Mouse (Mus musculus) kidney, embryonic 16.5 days (tissue): ENCODE measurements around the gene Duox1. TPM values are rescaled to one million over a fixed set of nuclear protein-coding genes. Genes with fewer than 3 reads are reported as not detected.
A peak's percentile ranks its signal among the peaks of the same experiment; 100 is the strongest.
"Not testable (repeated sequence)": the region's sequence is repeated elsewhere in the genome, so short reads cannot be mapped to it uniquely, and the experiment has no call there.

ENCODE experiments used
- ATAC-seq: fragments of 200-750 bp; cut with Nextera tagmentation; 2 replicates; pipeline ENCODE4 v1.8.0; 2017; ENCODE audit warnings: moderate TSS enrichment; ENCODE audit not compliant: low FRiP score, low TSS enrichment
- H3K27ac ChIP-seq: fragments of 300-500 bp; sonication (generic); 2 replicates; pipeline ENCODE4 v1.5.1; 2014; ENCODE audit warnings: low read length
- H3K27me3 ChIP-seq: fragments of 300-500 bp; sonication (generic); 2 replicates; pipeline ENCODE4 v1.6.1; 2014; ENCODE audit warnings: low read length, control low read depth, mixed read lengths; ENCODE audit not compliant: insufficient read depth
- H3K36me3 ChIP-seq: fragments of 300-500 bp; sonication (generic); 2 replicates; pipeline ENCODE4 v1.6.1; 2014; ENCODE audit warnings: low read length, control low read depth, mixed read lengths; ENCODE audit not compliant: insufficient read depth
- H3K4me1 ChIP-seq: fragments of 300-500 bp; sonication (generic); 2 replicates; pipeline ENCODE4 v1.6.1; 2014; ENCODE audit warnings: low read length, control low read depth, mixed read lengths; ENCODE audit not compliant: insufficient read depth
- H3K4me2 ChIP-seq: fragments of 300-500 bp; sonication (generic); replicated peaks from 2 replicates; pipeline ENCODE4 v1.6.1; 2014; ENCODE audit warnings: low read depth, low read length
- H3K4me3 ChIP-seq: fragments of 300-500 bp; sonication (generic); 2 replicates; pipeline ENCODE4 v1.5.1; 2014; ENCODE audit warnings: mild to moderate bottlenecking, low read length
- H3K9ac ChIP-seq: fragments of 300-500 bp; sonication (generic); replicated peaks from 2 replicates; pipeline ENCODE4 v1.6.1; 2014; ENCODE audit warnings: low read length
- H3K9me3 ChIP-seq: fragments of 300-500 bp; sonication (generic); 2 replicates; pipeline ENCODE4 v1.6.1; 2016; ENCODE audit warnings: low read length, control low read depth
- WGBS: fragments of 180-500 bp; shearing (Covaris S2); extraction: QIAGEN DNeasy Blood & Tissue Kit; methylation state at CpG from one replicate; pipeline ENCODE4 v1.1.7; 2014; 5-methylcytosine and 5-hydroxymethylcytosine counted together
- polyA plus RNA-seq: library from polyadenylated mRNA; unstranded; fragments of >200 nt; fragmentation: Nextera tagmentation; extraction: Ambion mirVana; gene quantifications from 2 replicates; pipeline ENCODE4 v1.2.1, GENCODE M21; 2015

The Duox1 gene
- polyA plus RNA-seq, 1 experiment from 2014 or later: 0.05 TPM

DNA sequence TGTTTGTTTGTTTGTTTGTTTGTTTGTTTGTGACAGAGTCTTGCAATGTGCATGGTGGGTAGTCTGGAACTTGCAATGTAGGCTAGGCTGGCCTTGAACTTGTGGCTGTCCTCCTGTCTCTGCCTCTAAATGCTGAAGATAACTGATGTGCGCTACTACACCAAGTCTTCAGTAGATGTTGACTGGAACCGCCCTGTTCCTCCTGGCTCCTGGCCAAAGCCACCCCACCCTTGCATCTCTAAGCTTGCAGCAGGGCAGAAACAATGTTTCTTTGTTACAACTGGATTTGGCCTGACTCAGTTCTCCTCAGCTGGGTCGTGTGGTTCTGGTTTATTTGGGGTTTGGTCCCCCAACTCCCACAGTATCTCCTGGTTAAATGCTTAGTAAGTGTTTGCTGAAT lies 18.7 kb downstream of the Duox1 start:
- WGBS: 73% methylated on average over 3 of the region's 3 CpGs
- H3K9ac ChIP-seq: no peak overlapping the region
- no peak for ATAC-seq
- H3K27ac ChIP-seq: no peak overlapping the region
- H3K36me3 ChIP-seq: no peaks in the 10 kb centered on the region
- no peak overlapping the region for H3K4me2 ChIP-seq
- H3K9me3 ChIP-seq: no peaks in the 10 kb centered on the region
- H3K4me1 ChIP-seq: no peaks in the 10 kb centered on the region
- no peaks in the 10 kb centered on the region for H3K27me3 ChIP-seq
- H3K4me3 ChIP-seq: no peak overlapping the region

DNA sequence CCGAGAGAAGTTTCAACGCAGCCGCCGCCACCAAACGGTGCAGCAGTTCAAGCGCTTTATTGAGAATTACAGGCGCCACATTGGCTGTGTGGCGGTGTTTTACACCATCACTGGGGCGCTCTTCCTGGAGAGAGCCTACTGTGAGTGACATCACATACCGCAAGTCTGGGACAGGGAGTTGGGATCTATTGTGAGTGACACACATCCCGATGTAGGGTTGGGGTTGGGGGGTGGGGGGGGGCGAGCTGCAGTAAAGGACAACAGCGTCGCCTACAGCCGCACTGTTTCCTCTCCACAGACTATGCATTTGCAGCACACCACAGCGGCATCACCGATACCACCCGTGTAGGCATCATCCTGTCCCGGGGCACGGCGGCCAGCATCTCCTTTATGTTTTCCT lies 21.8 kb downstream of the Duox1 start:
- Histone ChIP-seq H3K27me3 (no peaks in the 10 kb centered on the region), H3K27ac (no peak overlapping the region), H3K4me2 (peak overlapping the region; percentile 18; the same call in 1 of the 2 replicates), H3K4me1 (no peaks in the 10 kb centered on the region), H3K4me3 (no peak overlapping the region), H3K9ac (no peak overlapping the region), H3K9me3 (no peaks in the 10 kb centered on the region), H3K36me3 (no peaks in the 10 kb centered on the region)
- peak; percentile 60; the same call in 1 of the 2 replicates for ATAC-seq
- WGBS: 64% methylated on average over 21 of the region's 21 CpGs

DNA sequence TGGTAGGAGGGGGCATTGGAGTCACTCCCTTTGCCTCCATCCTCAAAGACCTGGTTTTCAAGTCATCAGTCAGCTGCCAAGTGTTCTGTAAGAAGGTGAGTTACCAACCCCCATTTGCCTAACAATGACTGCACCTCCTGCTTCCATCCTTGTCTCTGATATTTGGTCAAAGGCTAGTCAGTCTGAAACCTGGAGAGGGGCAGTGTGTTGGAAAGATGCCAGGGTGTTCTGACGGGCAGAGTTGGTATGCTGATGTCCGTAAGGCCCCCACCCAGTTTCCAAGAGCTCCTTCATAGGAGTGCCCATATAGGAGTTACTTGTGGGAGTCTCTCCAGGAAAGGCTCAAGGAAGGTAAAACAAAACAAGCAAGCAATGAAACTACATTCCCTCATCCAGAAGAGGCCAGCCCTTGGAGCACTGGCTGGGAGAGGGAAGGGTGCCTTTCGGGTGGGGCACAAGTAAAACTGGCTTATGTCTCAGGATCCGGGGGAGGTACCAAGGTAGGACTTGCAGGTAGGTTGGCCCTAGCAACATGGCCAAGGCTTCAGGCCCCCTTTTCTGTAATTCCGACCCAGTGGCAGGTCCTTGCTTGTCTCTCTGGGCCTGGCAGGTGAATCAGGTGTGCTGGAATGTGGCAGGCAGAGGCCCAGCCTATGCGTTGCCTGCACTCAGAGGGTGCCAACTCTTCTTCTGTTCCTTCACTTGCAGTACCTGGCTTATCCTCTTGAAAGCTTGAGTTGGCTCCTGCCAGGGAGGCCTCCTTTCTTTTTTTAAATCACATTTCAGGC lies 29.8 kb downstream of the Duox1 start:
- H3K4me2 ChIP-seq: no peak overlapping the region
- H3K4me3 ChIP-seq: no peak overlapping the region
- H3K9me3 ChIP-seq: no peaks in the 10 kb centered on the region
- H3K9ac ChIP-seq: no peak overlapping the region
- peaks cover 17% of the 10 kb centered on the region for H3K4me1 ChIP-seq
- 80% methylated on average over 6 of the region's 6 CpGs for WGBS
- no peak for ATAC-seq
- H3K36me3 ChIP-seq: no peaks in the 10 kb centered on the region
- no peaks in the 10 kb centered on the region for H3K27me3 ChIP-seq
- H3K27ac ChIP-seq: no peak overlapping the region

DNA sequence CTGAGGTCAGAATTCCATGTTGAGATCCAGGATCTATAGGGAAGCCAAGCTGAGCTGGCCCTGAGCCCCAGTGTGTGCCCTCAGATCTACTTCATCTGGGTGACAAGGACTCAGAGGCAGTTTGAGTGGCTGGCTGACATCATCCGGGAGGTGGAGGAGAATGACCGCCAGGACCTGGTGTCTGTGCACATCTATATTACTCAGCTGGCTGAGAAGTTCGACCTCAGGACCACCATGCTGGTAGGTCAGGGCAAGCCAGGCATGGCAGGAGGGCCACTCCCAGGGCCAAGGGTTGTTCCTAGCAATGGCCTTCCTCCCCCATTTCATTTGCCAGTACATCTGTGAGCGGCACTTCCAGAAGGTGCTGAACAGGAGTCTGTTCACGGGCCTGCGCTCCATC lies 30.7 kb downstream of the Duox1 start:
- not testable (repeated sequence) for H3K9me3 ChIP-seq, H3K4me3 ChIP-seq, H3K36me3 ChIP-seq, H3K27ac ChIP-seq, ATAC-seq, H3K9ac ChIP-seq, H3K4me2 ChIP-seq, H3K27me3 ChIP-seq
- peaks cover 17% of the 10 kb centered on the region for H3K4me1 ChIP-seq
- 86% methylated on average over 6 of the region's 6 CpGs for WGBS

GRCm38 (mm10) chr2:122347257-122347656 lies 31.8 kb downstream of the Duox1 start:
- WGBS: 92% methylated on average over 3 of the region's 3 CpGs
- no peak overlapping the region for H3K9ac ChIP-seq
- H3K9me3 ChIP-seq: no peaks in the 10 kb centered on the region
- no peak overlapping the region for H3K4me3 ChIP-seq
- no peak for ATAC-seq
- no peaks in the 10 kb centered on the region for H3K36me3 ChIP-seq
- no peak overlapping the region for H3K27ac ChIP-seq
- H3K4me2 ChIP-seq: no peak overlapping the region
- H3K4me1 ChIP-seq: peaks cover 27% of the 10 kb centered on the region
- H3K27me3 ChIP-seq: no peaks in the 10 kb centered on the region

- Histone ChIP-seq H3K27me3 (no peaks in the 10 kb centered on the region), H3K9ac (peak overlapping the region; percentile 92), H3K9me3 (no peaks in the 10 kb centered on the region), H3K4me3 (peak overlapping the region; percentile 70), H3K36me3 (no peaks in the 10 kb centered on the region), H3K4me1 (peaks cover 32% of the 10 kb centered on the region), H3K4me2 (peak overlapping the region; percentile 67), H3K27ac (peak overlapping the region; percentile 98)
- WGBS: 0% methylated on average over 62 of the region's 63 CpGs
- ATAC-seq: peak; percentile 89
Observed at GRCm38 (mm10) chr2:122348531-122349131, 33.2 kb downstream of the Duox1 start.

GRCm38 (mm10) chr2:122349136-122349785 lies 33.8 kb downstream of the Duox1 start:
- Histone ChIP-seq H3K36me3 (no peaks in the 10 kb centered on the region), H3K27ac (peak overlapping the region; percentile 98), H3K4me1 (peaks cover 35% of the 10 kb centered on the region), H3K4me3 (peak overlapping the region; percentile 70), H3K4me2 (peak overlapping the region; percentile 67), H3K9ac (peak overlapping the region; percentile 92), H3K9me3 (no peaks in the 10 kb centered on the region), H3K27me3 (no peaks in the 10 kb centered on the region)
- 9% methylated on average over 14 of the region's 14 CpGs for WGBS
- ATAC-seq: peak; percentile 57

- Histone ChIP-seq H3K9ac (peak overlapping the region; percentile 25; the same call in 1 of the 2 replicates), H3K4me1 (peaks cover 35% of the 10 kb centered on the region), H3K4me2 (no peak overlapping the region), H3K9me3 (no peaks in the 10 kb centered on the region), H3K4me3 (no peak overlapping the region), H3K36me3 (no peaks in the 10 kb centered on the region), H3K27me3 (no peaks in the 10 kb centered on the region), H3K27ac (peak overlapping the region; percentile 52)
- ATAC-seq: no peak
- whole genome bisulfite sequencing: 70% methylated on average over 5 of the region's 5 CpGs
Observed at GRCm38 (mm10) chr2:122351156-122351930, 35.9 kb downstream of the Duox1 start.

DNA sequence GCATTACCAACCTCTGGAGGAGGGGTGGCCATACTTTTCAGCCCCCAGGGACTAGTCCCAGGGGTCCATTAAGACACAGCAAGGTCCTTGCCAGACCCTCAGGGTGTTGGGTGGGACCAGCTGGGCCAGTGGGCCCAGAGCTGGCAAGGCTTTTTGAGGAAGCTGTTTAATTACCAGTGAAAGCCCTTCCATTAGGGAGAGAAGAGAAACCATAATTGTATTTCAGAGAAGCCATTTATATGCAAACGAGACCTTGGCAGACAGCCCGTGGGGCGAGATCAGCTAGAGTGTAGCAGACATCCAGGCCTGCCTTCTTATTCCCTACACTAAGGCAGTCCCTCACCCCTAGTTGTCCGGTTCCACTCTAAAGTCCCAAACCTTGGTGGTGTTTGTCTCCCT lies 36.5 kb downstream of the Duox1 start:
- no peaks in the 10 kb centered on the region for H3K36me3 ChIP-seq
- H3K4me2 ChIP-seq: no peak overlapping the region
- no peak for ATAC-seq
- no peaks in the 10 kb centered on the region for H3K9me3 ChIP-seq
- H3K4me1 ChIP-seq: peaks cover 35% of the 10 kb centered on the region
- peak overlapping the region; percentile 25; the same call in 1 of the 2 replicates for H3K9ac ChIP-seq
- no peaks in the 10 kb centered on the region for H3K27me3 ChIP-seq
- WGBS: 54% methylated on average over 4 of the region's 4 CpGs
- H3K27ac ChIP-seq: peak overlapping the region; percentile 52
- no peak overlapping the region for H3K4me3 ChIP-seq
